Mouse (Mus musculus) cortical plate, adult 2 months (tissue): ENCODE results near the gene Ptpn12.

Experiments used
- CTCF ChIP-seq: fragments of 200-500 bp; IDR thresholded peaks from 2 replicates; pipeline ENCODE4 v1.5.1; 2011; ENCODE audit warnings: mild to moderate bottlenecking, control low read depth, low read length; ENCODE audit not compliant: insufficient read depth; ENCODE audit errors: extremely low read depth
- POLR2A ChIP-seq: fragments of 200-500 bp; IDR thresholded peaks from 2 replicates; pipeline ENCODE4 v1.6.1; 2011; ENCODE audit warnings: mild to moderate bottlenecking, low read length, control low read depth; ENCODE audit not compliant: insufficient read depth; ENCODE audit errors: extremely low read depth

- TF ChIP-seq CTCF (no peak), POLR2A (no peak)
Observed at GRCm38 (mm10) chr5:20942523-20942922, 113.2 kb downstream of the Ptpn12 start.
